Mouse (Mus musculus): ENCODE results near the gene Scnn1a. TPM values are rescaled to one million over a fixed set of nuclear protein-coding genes. Genes with fewer than 3 reads are reported as not detected.
A peak's percentile ranks its signal among the peaks of the same experiment; 100 is the strongest.

The Scnn1a gene
- polyA plus RNA-seq, 1 experiment from 2014 or later = 3.2 TPM

- ATAC-seq (ENCODE audit: low read depth) = peak; percentile 23; the same call in 1 of the 2 replicates
These were observed 34.1 kb downstream of the Scnn1a start for GRCm38 (mm10) chr6:125354352-125355151.

GRCm38 (mm10) chr6:125355197-125355741 is 34.8 kb downstream of the Scnn1a start:
- H3K9ac ChIP-seq (ENCODE audit: low read depth, low read length) = peak overlapping the region; percentile 19; the same call in 1 of the 2 replicates
- no peaks in the 10 kb centered on the region for H3K27me3 ChIP-seq (replicated peaks; ENCODE audit: control insufficient read depth, insufficient read depth, low read length)
- 0 out of 2 replicates have a peak overlapping the region, but pooled peaks have one; percentile 10 for H3K4me3 ChIP-seq (ENCODE audit: low read depth, low read length)
- peak overlapping the region; percentile 38 for H3K4me2 ChIP-seq (ENCODE audit: low read depth, low read length)
- peak overlapping the region; percentile 30 for H3K27ac ChIP-seq (replicated peaks; ENCODE audit: low read depth, low read length)
- peaks cover 37% of the 10 kb centered on the region for H3K36me3 ChIP-seq (ENCODE audit: control insufficient read depth, insufficient read depth, low read length)
- no peaks in the 10 kb centered on the region for H3K9me3 ChIP-seq (ENCODE audit: control insufficient read depth, low read length)
- DNase-seq (ENCODE audit: low spot score) (peak; percentile 68), ATAC-seq (ENCODE audit: low read depth) (peak; percentile 39; the same call in 1 of the 2 replicates)
- peaks cover 54% of the 10 kb centered on the region for H3K4me1 ChIP-seq (ENCODE audit: control insufficient read depth, insufficient read depth, low read length)
- WGBS = 6% methylated on average over 10 of the region's 10 CpGs

More at GRCm38 (mm10) chr6:125354352-125355151, 34.1 kb downstream of the Scnn1a start:
- DNase-seq (ENCODE audit: low spot score) = peak; percentile 70
- Histone ChIP-seq H3K9ac (ENCODE audit: low read depth, low read length) (0 out of 2 replicates have a peak overlapping the region, but pooled peaks have one; percentile 19), H3K36me3 (ENCODE audit: control insufficient read depth, insufficient read depth, low read length) (peaks cover 30% of the 10 kb centered on the region), H3K27ac (replicated peaks; ENCODE audit: low read depth, low read length) (peak overlapping the region; percentile 30), H3K4me3 (ENCODE audit: low read depth, low read length) (0 out of 2 replicates have a peak overlapping the region, but pooled peaks have one; percentile 10), H3K4me1 (ENCODE audit: control insufficient read depth, insufficient read depth, low read length) (peaks cover 54% of the 10 kb centered on the region), H3K9me3 (ENCODE audit: control insufficient read depth, low read length) (no peaks in the 10 kb centered on the region), H3K27me3 (replicated peaks; ENCODE audit: control insufficient read depth, insufficient read depth, low read length) (no peaks in the 10 kb centered on the region), H3K4me2 (ENCODE audit: low read depth, low read length) (peak overlapping the region; percentile 38)
- 8% methylated on average over 14 of the region's 14 CpGs for WGBS

- DNase-seq (ENCODE audit: low spot score) (no peak), ATAC-seq (ENCODE audit: low read depth) (no peak)
- no peaks in the 10 kb centered on the region for H3K27me3 ChIP-seq (replicated peaks; ENCODE audit: control insufficient read depth, insufficient read depth, low read length)
- H3K36me3 ChIP-seq (ENCODE audit: control insufficient read depth, insufficient read depth, low read length) = peaks cover 47% of the 10 kb centered on the region
- no peak overlapping the region for H3K4me2 ChIP-seq (ENCODE audit: low read depth, low read length)
- no peaks in the 10 kb centered on the region for H3K9me3 ChIP-seq (ENCODE audit: control insufficient read depth, low read length)
- WGBS = 22% methylated on average over 8 of the region's 8 CpGs
- no peak overlapping the region for H3K27ac ChIP-seq (replicated peaks; ENCODE audit: low read depth, low read length)
- no peak overlapping the region for H3K4me3 ChIP-seq (ENCODE audit: low read depth, low read length)
- no peak overlapping the region for H3K9ac ChIP-seq (ENCODE audit: low read depth, low read length)
- H3K4me1 ChIP-seq (ENCODE audit: control insufficient read depth, insufficient read depth, low read length) = peaks cover 49% of the 10 kb centered on the region
These were observed 35.8 kb downstream of the Scnn1a start for GRCm38 (mm10) chr6:125356264-125356663.

- DNase-seq (ENCODE audit: low spot score) (no peak), ATAC-seq (ENCODE audit: low read depth) (no peak)
- Histone ChIP-seq H3K9me3 (ENCODE audit: control insufficient read depth, low read length) (no peaks in the 10 kb centered on the region), H3K4me1 (ENCODE audit: control insufficient read depth, insufficient read depth, low read length) (peaks cover 41% of the 10 kb centered on the region), H3K27me3 (replicated peaks; ENCODE audit: control insufficient read depth, insufficient read depth, low read length) (peaks cover 3% of the 10 kb centered on the region), H3K27ac (replicated peaks; ENCODE audit: low read depth, low read length) (no peak overlapping the region), H3K4me3 (ENCODE audit: low read depth, low read length) (no peak overlapping the region), H3K9ac (ENCODE audit: low read depth, low read length) (no peak overlapping the region), H3K36me3 (ENCODE audit: control insufficient read depth, insufficient read depth, low read length) (peaks cover 58% of the 10 kb centered on the region), H3K4me2 (ENCODE audit: low read depth, low read length) (no peak overlapping the region)
- WGBS = 83% methylated on average over 15 of the region's 15 CpGs
These were observed 36.9 kb downstream of the Scnn1a start for GRCm38 (mm10) chr6:125357334-125357733.

GRCm38 (mm10) chr6:125359999-125360398 is 39.5 kb downstream of the Scnn1a start:
- WGBS = 61% methylated on average over 9 of the region's 9 CpGs
- no peak overlapping the region for H3K4me3 ChIP-seq (ENCODE audit: low read depth, low read length)
- peaks cover 8% of the 10 kb centered on the region for H3K27me3 ChIP-seq (replicated peaks; ENCODE audit: control insufficient read depth, insufficient read depth, low read length)
- H3K27ac ChIP-seq (replicated peaks; ENCODE audit: low read depth, low read length) = no peak overlapping the region
- H3K4me1 ChIP-seq (ENCODE audit: control insufficient read depth, insufficient read depth, low read length) = peaks cover 25% of the 10 kb centered on the region
- H3K9me3 ChIP-seq (ENCODE audit: control insufficient read depth, low read length) = no peaks in the 10 kb centered on the region
- DNase-seq (ENCODE audit: low spot score) = no peak
- no peak overlapping the region for H3K9ac ChIP-seq (ENCODE audit: low read depth, low read length)
- peaks cover 63% of the 10 kb centered on the region for H3K36me3 ChIP-seq (ENCODE audit: control insufficient read depth, insufficient read depth, low read length)
- ATAC-seq (ENCODE audit: low read depth) = no peak
- H3K4me2 ChIP-seq (ENCODE audit: low read depth, low read length) = no peak overlapping the region

GRCm38 (mm10) chr6:125360846-125361245 is 40.4 kb downstream of the Scnn1a start:
- Histone ChIP-seq H3K4me1 (ENCODE audit: control insufficient read depth, insufficient read depth, low read length) (peaks cover 16% of the 10 kb centered on the region), H3K9me3 (ENCODE audit: control insufficient read depth, low read length) (no peaks in the 10 kb centered on the region), H3K27ac (replicated peaks; ENCODE audit: low read depth, low read length) (no peak overlapping the region), H3K9ac (ENCODE audit: low read depth, low read length) (no peak overlapping the region), H3K36me3 (ENCODE audit: control insufficient read depth, insufficient read depth, low read length) (peaks cover 63% of the 10 kb centered on the region), H3K27me3 (replicated peaks; ENCODE audit: control insufficient read depth, insufficient read depth, low read length) (peaks cover 8% of the 10 kb centered on the region), H3K4me3 (ENCODE audit: low read depth, low read length) (no peak overlapping the region), H3K4me2 (ENCODE audit: low read depth, low read length) (no peak overlapping the region)
- ATAC-seq (ENCODE audit: low read depth) (no peak), DNase-seq (ENCODE audit: low spot score) (no peak)
- WGBS = 68% methylated on average over 9 of the region's 9 CpGs

- Histone ChIP-seq H3K4me3 (ENCODE audit: low read depth, low read length) (no peak overlapping the region), H3K27me3 (replicated peaks; ENCODE audit: control insufficient read depth, insufficient read depth, low read length) (peaks cover 8% of the 10 kb centered on the region), H3K36me3 (ENCODE audit: control insufficient read depth, insufficient read depth, low read length) (peaks cover 62% of the 10 kb centered on the region), H3K27ac (replicated peaks; ENCODE audit: low read depth, low read length) (no peak overlapping the region), H3K9ac (ENCODE audit: low read depth, low read length) (no peak overlapping the region), H3K4me2 (ENCODE audit: low read depth, low read length) (no peak overlapping the region), H3K4me1 (ENCODE audit: control insufficient read depth, insufficient read depth, low read length) (peaks cover 9% of the 10 kb centered on the region; the same call in 1 of the 2 replicates), H3K9me3 (ENCODE audit: control insufficient read depth, low read length) (no peaks in the 10 kb centered on the region)
- DNase-seq (ENCODE audit: low spot score) = no peak
- WGBS = 39% methylated on average over 38 of the region's 38 CpGs
- ATAC-seq (ENCODE audit: low read depth) = 0 out of 2 replicates have a peak, but pooled peaks have one; percentile 23
These were observed 41.2 kb downstream of the Scnn1a start for GRCm38 (mm10) chr6:125361467-125362291.

GRCm38 (mm10) chr6:125363021-125363420 is 42.6 kb downstream of the Scnn1a start:
- Histone ChIP-seq H3K36me3 (ENCODE audit: control insufficient read depth, insufficient read depth, low read length) (peaks cover 48% of the 10 kb centered on the region), H3K9ac (ENCODE audit: low read depth, low read length) (no peak overlapping the region)
- WGBS = 29% methylated on average over 15 of the region's 15 CpGs

More at GRCm38 (mm10) chr6:125363021-125363420, 42.6 kb downstream of the Scnn1a start:
- no peaks in the 10 kb centered on the region for H3K9me3 ChIP-seq (ENCODE audit: control insufficient read depth, low read length)
- DNase-seq (ENCODE audit: low spot score) = no peak
- peaks cover 9% of the 10 kb centered on the region; the same call in 1 of the 2 replicates for H3K4me1 ChIP-seq (ENCODE audit: control insufficient read depth, insufficient read depth, low read length)
- peaks cover 8% of the 10 kb centered on the region for H3K27me3 ChIP-seq (replicated peaks; ENCODE audit: control insufficient read depth, insufficient read depth, low read length)
- no peak for ATAC-seq (ENCODE audit: low read depth)
- peak overlapping the region; percentile 19; the same call in 1 of the 2 replicates for H3K4me2 ChIP-seq (ENCODE audit: low read depth, low read length)
- H3K27ac ChIP-seq (replicated peaks; ENCODE audit: low read depth, low read length) = no peak overlapping the region
- no peak overlapping the region for H3K4me3 ChIP-seq (ENCODE audit: low read depth, low read length)
